Mouse (Mus musculus) lung, embryonic 14.5 days (tissue): ENCODE results near the gene Cox7b2. TPM values are rescaled to one million over a fixed set of nuclear protein-coding genes. Genes with fewer than 3 reads are reported as not detected.

Source experiments
- ATAC-seq: fragments of 200-750 bp; cut with Nextera tagmentation; 2 replicates; pipeline ENCODE4 v1.8.0; 2017; ENCODE audit warnings: mild to moderate bottlenecking, moderate TSS enrichment, moderate library complexity; ENCODE audit not compliant: insufficient read depth
- DNase-seq: peaks from one replicate; pipeline ENCODE4 v3.0.0-alpha.2; 2015
- H3K27ac ChIP-seq: fragments of 300-500 bp; sonication (generic); 2 replicates; pipeline ENCODE4 v1.5.1; 2014; ENCODE audit warnings: low read depth, mild to moderate bottlenecking, moderate library complexity
- H3K27me3 ChIP-seq: fragments of 300-500 bp; sonication (generic); 2 replicates; pipeline ENCODE4 v1.6.1; 2014; ENCODE audit warnings: low read length, control low read depth; ENCODE audit not compliant: insufficient read depth
- H3K36me3 ChIP-seq: fragments of 300-500 bp; sonication (generic); 2 replicates; pipeline ENCODE4 v1.6.1; 2014; ENCODE audit warnings: control low read depth; ENCODE audit not compliant: insufficient read depth
- H3K4me1 ChIP-seq: fragments of 300-500 bp; sonication (generic); 2 replicates; pipeline ENCODE4 v1.6.1; 2014; ENCODE audit warnings: antibody characterized with exemption, control low read depth; ENCODE audit not compliant: insufficient read depth
- H3K4me2 ChIP-seq: fragments of 300-500 bp; sonication (generic); 2 replicates; pipeline ENCODE4 v1.6.1; 2014; ENCODE audit warnings: mild to moderate bottlenecking
- H3K4me3 ChIP-seq: fragments of 300-500 bp; sonication (generic); 2 replicates; pipeline ENCODE4 v1.5.1; 2014; ENCODE audit warnings: low read depth, low read length
- H3K9ac ChIP-seq: fragments of 300-500 bp; sonication (generic); 2 replicates; pipeline ENCODE4 v1.6.1; 2014
- H3K9me3 ChIP-seq: fragments of 300-500 bp; sonication (generic); 2 replicates; pipeline ENCODE4 v1.6.1; 2016; ENCODE audit warnings: low read depth, low read length, control low read depth
- CTCF ChIP-seq: IDR thresholded peaks from 2 replicates; pipeline ENCODE4 v1.5.1; 2016; ENCODE audit warnings: antibody characterized with exemption, low read depth
- WGBS: fragments of 180-500 bp; shearing (Covaris S2); extraction: QIAGEN DNeasy Blood & Tissue Kit; methylation state at CpG from one replicate; pipeline ENCODE4 v1.1.7; 2014; 5-methylcytosine and 5-hydroxymethylcytosine counted together
- polyA plus RNA-seq: library from polyadenylated mRNA; unstranded; fragments of >200 nt; fragmentation: Nextera tagmentation; extraction: Ambion mirVana; gene quantifications from 2 replicates; pipeline ENCODE4 v1.2.1, GENCODE M21; 2014

The Cox7b2 gene
- polyA plus RNA-seq, 1 experiment from 2014 or later, result not detected

- Histone ChIP-seq H3K4me2 (no peak overlapping the region), H3K4me3 (no peak overlapping the region), H3K9ac (no peak overlapping the region), H3K27ac (no peak overlapping the region), H3K4me1 (no peaks in the 10 kb centered on the region), H3K27me3 (no peaks in the 10 kb centered on the region), H3K9me3 (no peaks in the 10 kb centered on the region), H3K36me3 (no peaks in the 10 kb centered on the region)
- 46% methylated on average over 5 of the region's 5 CpGs for WGBS
- ATAC-seq (no peak), DNase-seq (peak; percentile 5)
- no peak for TF ChIP-seq CTCF
Observed at GRCm38 (mm10) chr5:71495621-71496020, 52.4 kb downstream of the Cox7b2 start.

GRCm38 (mm10) chr5:71456957-71457356 is 91.0 kb downstream of the Cox7b2 start:
- Histone ChIP-seq H3K4me2 (no peak overlapping the region), H3K27me3 (no peaks in the 10 kb centered on the region), H3K4me3 (no peak overlapping the region), H3K9me3 (no peaks in the 10 kb centered on the region), H3K9ac (no peak overlapping the region), H3K27ac (no peak overlapping the region), H3K4me1 (no peaks in the 10 kb centered on the region), H3K36me3 (no peaks in the 10 kb centered on the region)
- TF ChIP-seq CTCF, result no peak
- DNase-seq (no peak), ATAC-seq (no peak)
- 33% methylated on average over 3 of the region's 3 CpGs for WGBS

GRCm38 (mm10) chr5:71440174-71440573 is 107.8 kb downstream of the Cox7b2 start:
- H3K9me3 ChIP-seq, result no peaks in the 10 kb centered on the region
- no peaks in the 10 kb centered on the region for H3K4me1 ChIP-seq
- H3K4me2 ChIP-seq, result no peak overlapping the region
- no peak overlapping the region for H3K4me3 ChIP-seq
- H3K27me3 ChIP-seq, result no peaks in the 10 kb centered on the region
- DNase-seq (no peak), ATAC-seq (no peak)
- TF ChIP-seq CTCF, result no peak
- H3K27ac ChIP-seq, result no peak overlapping the region
- 69% methylated on average over 6 of the region's 6 CpGs for WGBS
- H3K36me3 ChIP-seq, result no peaks in the 10 kb centered on the region
- H3K9ac ChIP-seq, result no peak overlapping the region

Other genes with a start within 250 kb of the Cox7b2 start
- 0.24 and 0.27 TPM in 2 replicates for gene Gabrb1, start 109.9 kb upstream of the Cox7b2 start, polyA plus RNA-seq
- gene Gabra4, start 110.1 kb upstream of the Cox7b2 start, polyA plus RNA-seq, result 1.6 and 2.3 TPM in 2 replicates